Mouse (Mus musculus): Measurements from ENCODE around the gene Ino80b. TPM values are rescaled to one million over a fixed set of nuclear protein-coding genes. Genes with fewer than 3 reads are reported as not detected.

The Ino80b gene
- polyA plus RNA-seq, 1 experiment: 23.2 TPM

DNA sequence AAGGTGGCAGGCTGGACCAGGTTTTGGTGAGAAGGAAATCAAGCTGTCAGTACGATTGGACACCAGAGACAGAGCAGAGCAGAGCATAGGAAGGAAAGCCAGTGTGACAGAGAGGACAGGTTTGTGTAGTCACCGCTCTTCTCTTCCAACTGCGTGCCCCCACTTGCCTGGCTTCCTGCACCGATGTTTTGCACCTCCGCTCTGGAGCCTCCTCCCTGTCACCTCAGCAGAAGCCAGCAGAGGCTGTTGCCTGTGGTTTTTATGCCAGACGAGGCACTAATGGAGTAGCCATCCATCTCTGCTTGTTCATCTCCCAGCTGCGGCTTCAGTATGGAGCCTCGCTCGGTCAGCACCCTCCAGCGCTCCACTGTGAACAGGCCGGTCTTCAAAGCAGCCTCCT is 17.7 kb upstream of the Ino80b start:
- H3K4me3 ChIP-seq (ENCODE audit: insufficient read depth, low read length): peak overlapping the region; percentile 73

GRCm38 (mm10) chr6:83142211-83142731 is 17.0 kb upstream of the Ino80b start:
- peak; percentile 52 for TF ChIP-seq POLR2A (IDR thresholded peaks at IDR 0.05; ENCODE audit: extremely low read depth, insufficient read depth, low read length)
- TF ChIP-seq CTCF (IDR thresholded peaks at IDR 0.05; ENCODE audit: extremely low read depth, insufficient read depth, low read length): no peak
- H3K4me3 ChIP-seq (ENCODE audit: insufficient read depth, low read length): peak overlapping the region; percentile 73
- H3K4me1 ChIP-seq (ENCODE audit: control insufficient read depth, insufficient read depth, low read length): peaks cover 2% of the 10 kb centered on the region
- peak overlapping the region; percentile 91 for H3K27ac ChIP-seq (ENCODE audit: insufficient read depth, low read length)

More for the DNA sequence above, 17.7 kb upstream of the Ino80b start:
- TF ChIP-seq CTCF (IDR thresholded peaks at IDR 0.05; ENCODE audit: extremely low read depth, insufficient read depth, low read length) (no peak), POLR2A (IDR thresholded peaks at IDR 0.05; ENCODE audit: extremely low read depth, insufficient read depth, low read length) (peak; percentile 46; the same call in 1 of the 2 replicates)
- Histone ChIP-seq H3K4me1 (ENCODE audit: control insufficient read depth, insufficient read depth, low read length) (peaks cover 2% of the 10 kb centered on the region), H3K27ac (ENCODE audit: insufficient read depth, low read length) (no peak overlapping the region)

DNA sequence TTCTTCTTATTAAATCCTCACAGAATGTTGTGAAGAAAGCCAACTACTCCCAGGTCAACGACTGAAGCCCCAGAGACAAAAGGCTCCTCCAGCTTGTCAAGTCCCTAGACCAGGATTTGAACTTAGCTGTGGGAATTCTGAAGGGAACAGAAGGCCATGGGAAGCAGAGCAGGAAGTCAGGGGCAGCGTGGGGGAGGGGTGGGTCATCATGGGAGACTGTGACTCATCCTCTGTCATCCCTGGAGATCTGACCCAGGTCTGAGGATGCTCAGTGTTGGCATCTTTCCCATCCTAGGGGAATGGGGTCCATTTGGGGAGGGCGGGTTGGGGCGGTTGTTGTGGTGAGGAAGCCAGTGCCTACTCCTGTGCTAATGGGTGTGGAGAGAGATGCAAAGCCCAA is 16.4 kb upstream of the Ino80b start:
- H3K4me1 ChIP-seq (ENCODE audit: control insufficient read depth, insufficient read depth, low read length): peaks cover 2% of the 10 kb centered on the region
- TF ChIP-seq CTCF (IDR thresholded peaks at IDR 0.05; ENCODE audit: extremely low read depth, insufficient read depth, low read length) (no peak), POLR2A (IDR thresholded peaks at IDR 0.05; ENCODE audit: extremely low read depth, insufficient read depth, low read length) (no peak)
- H3K27ac ChIP-seq (ENCODE audit: insufficient read depth, low read length): peak overlapping the region; percentile 91
- H3K4me3 ChIP-seq (ENCODE audit: insufficient read depth, low read length): peak overlapping the region; percentile 73

- H3K4me1 ChIP-seq (ENCODE audit: control insufficient read depth, insufficient read depth, low read length): no peaks in the 10 kb centered on the region; the same call in none of the 2 replicates
These were observed 14.8 kb upstream of the Ino80b start for GRCm38 (mm10) chr6:83140044-83140443.

DNA sequence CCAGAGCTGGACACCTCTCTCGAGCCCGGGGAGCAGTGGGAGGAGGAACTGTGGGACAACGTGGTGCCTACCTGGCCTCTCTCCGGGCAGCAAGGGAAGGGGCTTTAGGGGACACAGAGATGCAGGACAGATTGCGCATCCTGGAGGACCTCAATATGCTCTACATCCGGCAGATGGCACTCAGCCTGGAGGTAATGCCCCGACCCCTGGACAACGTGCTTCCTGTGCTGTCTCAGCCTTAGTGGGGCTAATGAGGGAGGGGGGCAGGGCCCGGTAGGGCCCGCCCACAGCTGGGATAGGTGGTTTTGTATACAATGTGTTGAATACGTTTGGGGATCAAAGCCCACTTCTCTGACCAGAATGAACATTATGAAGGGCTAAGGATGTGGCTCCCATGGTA is 12.8 kb upstream of the Ino80b start:
- Histone ChIP-seq H3K27ac (ENCODE audit: insufficient read depth, low read length) (peak overlapping the region; percentile 94), H3K4me3 (ENCODE audit: insufficient read depth, low read length) (peak overlapping the region; percentile 54), H3K4me1 (ENCODE audit: control insufficient read depth, insufficient read depth, low read length) (no peaks in the 10 kb centered on the region)
- TF ChIP-seq CTCF (IDR thresholded peaks at IDR 0.05; ENCODE audit: extremely low read depth, insufficient read depth, low read length): no peak
- no peak for TF ChIP-seq POLR2A (IDR thresholded peaks at IDR 0.05; ENCODE audit: extremely low read depth, insufficient read depth, low read length)

More at GRCm38 (mm10) chr6:83140044-83140443, 14.8 kb upstream of the Ino80b start:
- TF ChIP-seq POLR2A (IDR thresholded peaks at IDR 0.05; ENCODE audit: extremely low read depth, insufficient read depth, low read length): no peak
- H3K4me3 ChIP-seq (ENCODE audit: insufficient read depth, low read length): no peak overlapping the region
- H3K27ac ChIP-seq (ENCODE audit: insufficient read depth, low read length): no peak overlapping the region

GRCm38 (mm10) chr6:83137576-83137950 is 12.3 kb upstream of the Ino80b start:
- TF ChIP-seq CTCF (IDR thresholded peaks at IDR 0.05; ENCODE audit: extremely low read depth, insufficient read depth, low read length) (no peak), POLR2A (IDR thresholded peaks at IDR 0.05; ENCODE audit: extremely low read depth, insufficient read depth, low read length) (no peak)
- Histone ChIP-seq H3K4me3 (ENCODE audit: insufficient read depth, low read length) (peak overlapping the region; percentile 54), H3K4me1 (ENCODE audit: control insufficient read depth, insufficient read depth, low read length) (no peaks in the 10 kb centered on the region), H3K27ac (ENCODE audit: insufficient read depth, low read length) (peak overlapping the region; percentile 94)

DNA sequence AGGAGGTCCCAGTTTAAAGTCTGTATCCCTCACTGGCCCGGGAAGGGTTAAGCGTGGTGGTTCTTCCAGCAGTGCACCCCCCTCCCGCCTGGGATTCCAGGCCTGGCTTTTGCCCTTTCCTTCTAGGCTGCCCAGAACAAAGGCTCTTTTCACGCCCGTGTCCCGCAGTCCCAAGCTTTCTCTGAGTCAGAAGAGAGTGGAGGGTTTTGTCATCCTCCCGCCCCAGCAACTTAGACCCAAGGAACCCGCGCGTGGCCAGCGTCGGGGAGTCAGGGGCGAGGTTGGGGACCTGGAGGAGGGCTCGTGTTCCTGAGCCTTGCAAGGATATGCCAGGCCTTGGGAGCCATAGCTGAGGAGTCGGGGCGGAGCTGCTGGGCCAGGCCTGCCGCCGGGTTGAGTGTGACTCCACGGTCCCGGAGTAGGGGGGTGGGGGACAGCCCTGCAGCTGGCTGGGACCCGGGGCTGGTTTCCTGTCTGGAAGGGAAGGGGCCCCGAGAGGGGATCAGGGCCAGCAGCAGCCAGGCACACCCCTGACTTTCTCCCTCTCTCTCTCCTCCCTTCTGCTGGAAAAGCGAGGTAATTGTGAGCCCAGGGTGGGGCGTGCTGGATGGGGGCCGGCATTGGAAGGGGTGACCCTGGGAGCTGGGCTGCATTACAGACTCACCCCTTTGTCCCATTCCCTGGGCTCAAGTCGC is 11.8 kb upstream of the Ino80b start:
- Histone ChIP-seq H3K27ac (ENCODE audit: insufficient read depth, low read length) (peak overlapping the region; percentile 89), H3K4me3 (ENCODE audit: insufficient read depth, low read length) (peak overlapping the region; percentile 54), H3K4me1 (ENCODE audit: control insufficient read depth, insufficient read depth, low read length) (no peaks in the 10 kb centered on the region)
- TF ChIP-seq CTCF (IDR thresholded peaks at IDR 0.05; ENCODE audit: extremely low read depth, insufficient read depth, low read length) (no peak), POLR2A (IDR thresholded peaks at IDR 0.05; ENCODE audit: extremely low read depth, insufficient read depth, low read length) (no peak)

- Histone ChIP-seq H3K4me3 (ENCODE audit: insufficient read depth, low read length) (peak overlapping the region; percentile 54), H3K27ac (ENCODE audit: insufficient read depth, low read length) (peak overlapping the region; percentile 89), H3K4me1 (ENCODE audit: control insufficient read depth, insufficient read depth, low read length) (no peaks in the 10 kb centered on the region)
- TF ChIP-seq CTCF (IDR thresholded peaks at IDR 0.05; ENCODE audit: extremely low read depth, insufficient read depth, low read length) (no peak), POLR2A (IDR thresholded peaks at IDR 0.05; ENCODE audit: extremely low read depth, insufficient read depth, low read length) (no peak)
These were observed 11.2 kb upstream of the Ino80b start for GRCm38 (mm10) chr6:83136291-83136880.

- H3K27ac ChIP-seq (ENCODE audit: insufficient read depth, low read length): peak overlapping the region; percentile 89
- peak overlapping the region; percentile 54 for H3K4me3 ChIP-seq (ENCODE audit: insufficient read depth, low read length)
These were observed 10.4 kb upstream of the Ino80b start for GRCm38 (mm10) chr6:83135571-83136161.

More at GRCm38 (mm10) chr6:83135571-83136161, 10.4 kb upstream of the Ino80b start:
- no peaks in the 10 kb centered on the region for H3K4me1 ChIP-seq (ENCODE audit: control insufficient read depth, insufficient read depth, low read length)
- no peak for TF ChIP-seq CTCF (IDR thresholded peaks at IDR 0.05; ENCODE audit: extremely low read depth, insufficient read depth, low read length)
- TF ChIP-seq POLR2A (IDR thresholded peaks at IDR 0.05; ENCODE audit: extremely low read depth, insufficient read depth, low read length): no peak

All from cortical plate, adult 2 months (tissue).